Mouse (Mus musculus): ENCODE results near the gene Ntpcr. TPM values are rescaled to one million over a fixed set of nuclear protein-coding genes. Genes with fewer than 3 reads are reported as not detected.

The Ntpcr gene
- total RNA-seq, 1 experiment = 21.5 TPM

- no peaks in the 10 kb centered on the region for H3K9me3 ChIP-seq (ENCODE audit: control insufficient read depth, insufficient read depth, low read depth, low read length)
- H3K27ac ChIP-seq (ENCODE audit: insufficient read depth, low read depth, low read length, poor library complexity, severe bottlenecking) = no peak overlapping the region
- in situ Hi-C loops (cut with MboI; ENCODE audit: low sequenced_read_pairs in 2 of 2, unreplicated experiment in 2 of 2) = no loop called here
Measured at GRCm38 (mm10) chr8:125792816-125793455, 63.2 kb downstream of the Ntpcr start.

GRCm38 (mm10) chr8:125795341-125795740 is 65.6 kb downstream of the Ntpcr start:
- H3K4me3 ChIP-seq (ENCODE audit: insufficient read depth in 1 of 2, low read depth in 1 of 2, low read length in 2 of 2, poor library complexity in 1 of 2, severe bottlenecking in 1 of 2) = no peak overlapping the region
- H3K4me1 ChIP-seq (ENCODE audit: control insufficient read depth in 2 of 2, insufficient read depth in 2 of 2, low read length in 2 of 2, poor library complexity in 1 of 2) = no peaks in the 10 kb centered on the region
- TF ChIP-seq MAFK (IDR thresholded peaks at IDR 0.05; ENCODE audit: insufficient read depth, low read depth, low read length) (no peak), HCFC1 (IDR thresholded peaks at IDR 0.05; ENCODE audit: borderline replicate concordance, insufficient read depth, low read length) (no peak), ZC3H11A (IDR thresholded peaks at IDR 0.05; ENCODE audit: borderline replicate concordance, low read depth, low read length) (no peak), ZNF384 (IDR thresholded peaks at IDR 0.05; ENCODE audit: low read depth, low read length) (no peak), CHD2 (IDR thresholded peaks at IDR 0.05; ENCODE audit: low read depth, low read length) (no peak)
- no peaks in the 10 kb centered on the region for H3K36me3 ChIP-seq (ENCODE audit: control insufficient read depth, insufficient read depth, low read length, poor library complexity, severe bottlenecking)
- DNase-seq (ENCODE audit: low read depth, low spot score) = no peak
- in situ Hi-C loops (cut with MboI; ENCODE audit: low sequenced_read_pairs in 2 of 2, unreplicated experiment in 2 of 2) = no loop called here
- no peak overlapping the region for H3K27ac ChIP-seq (ENCODE audit: insufficient read depth, low read depth, low read length, poor library complexity, severe bottlenecking)
- no peaks in the 10 kb centered on the region for H3K9me3 ChIP-seq (ENCODE audit: control insufficient read depth, insufficient read depth, low read depth, low read length)
- no peak overlapping the region for H3K9ac ChIP-seq (ENCODE audit: insufficient read depth, low read depth, low read length, poor library complexity, severe bottlenecking)

More at GRCm38 (mm10) chr8:125792816-125793455, 63.2 kb downstream of the Ntpcr start:
- Histone ChIP-seq H3K4me3 (ENCODE audit: insufficient read depth in 1 of 2, low read depth in 1 of 2, low read length in 2 of 2, poor library complexity in 1 of 2, severe bottlenecking in 1 of 2) (no peak overlapping the region), H3K9ac (ENCODE audit: insufficient read depth, low read depth, low read length, poor library complexity, severe bottlenecking) (no peak overlapping the region), H3K4me1 (ENCODE audit: control insufficient read depth in 2 of 2, insufficient read depth in 2 of 2, low read length in 2 of 2, poor library complexity in 1 of 2) (no peaks in the 10 kb centered on the region), H3K36me3 (ENCODE audit: control insufficient read depth, insufficient read depth, low read length, poor library complexity, severe bottlenecking) (no peaks in the 10 kb centered on the region)
- DNase-seq (ENCODE audit: low read depth, low spot score) = no peak
- TF ChIP-seq ZNF384 (IDR thresholded peaks at IDR 0.05; ENCODE audit: low read depth, low read length) = no peak
- TF ChIP-seq ZC3H11A (IDR thresholded peaks at IDR 0.05; ENCODE audit: borderline replicate concordance, low read depth, low read length) = no peak
- TF ChIP-seq CHD2 (IDR thresholded peaks at IDR 0.05; ENCODE audit: low read depth, low read length) = no peak
- no peak for TF ChIP-seq HCFC1 (IDR thresholded peaks at IDR 0.05; ENCODE audit: borderline replicate concordance, insufficient read depth, low read length)
- no peak for TF ChIP-seq MAFK (IDR thresholded peaks at IDR 0.05; ENCODE audit: insufficient read depth, low read depth, low read length)

DNA sequence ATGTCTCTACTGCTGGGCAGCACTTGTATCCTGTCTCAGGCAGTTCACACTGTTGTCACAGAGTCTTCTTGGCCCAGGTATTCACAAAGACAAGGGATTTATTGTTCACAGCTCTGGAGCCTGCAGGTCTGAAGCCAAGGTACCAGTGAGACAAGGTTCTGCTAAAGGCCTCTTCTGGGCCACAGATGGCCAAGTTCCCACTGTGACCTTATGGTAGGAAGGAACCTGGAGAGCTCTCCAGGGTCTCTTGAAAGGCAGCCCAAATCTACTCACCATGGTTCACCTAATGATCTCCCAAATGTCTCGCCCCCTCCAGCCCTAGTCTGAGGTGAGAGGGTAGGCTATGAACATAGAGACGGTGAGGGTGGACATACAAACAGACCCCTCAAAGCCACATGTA is 67.2 kb downstream of the Ntpcr start:
- in situ Hi-C loops (cut with MboI; ENCODE audit: low sequenced_read_pairs in 2 of 2, unreplicated experiment in 2 of 2) = no loop called here
- Histone ChIP-seq H3K9me3 (ENCODE audit: control insufficient read depth, insufficient read depth, low read depth, low read length) (no peaks in the 10 kb centered on the region), H3K9ac (ENCODE audit: insufficient read depth, low read depth, low read length, poor library complexity, severe bottlenecking) (no peak overlapping the region), H3K4me1 (ENCODE audit: control insufficient read depth in 2 of 2, insufficient read depth in 2 of 2, low read length in 2 of 2, poor library complexity in 1 of 2) (no peaks in the 10 kb centered on the region), H3K4me3 (ENCODE audit: insufficient read depth in 1 of 2, low read depth in 1 of 2, low read length in 2 of 2, poor library complexity in 1 of 2, severe bottlenecking in 1 of 2) (no peak overlapping the region), H3K36me3 (ENCODE audit: control insufficient read depth, insufficient read depth, low read length, poor library complexity, severe bottlenecking) (no peaks in the 10 kb centered on the region), H3K27ac (ENCODE audit: insufficient read depth, low read depth, low read length, poor library complexity, severe bottlenecking) (no peak overlapping the region)
- no peak for TF ChIP-seq HCFC1 (IDR thresholded peaks at IDR 0.05; ENCODE audit: borderline replicate concordance, insufficient read depth, low read length)
- TF ChIP-seq CHD2 (IDR thresholded peaks at IDR 0.05; ENCODE audit: low read depth, low read length) = no peak
- no peak for TF ChIP-seq ZNF384 (IDR thresholded peaks at IDR 0.05; ENCODE audit: low read depth, low read length)
- TF ChIP-seq MAFK (IDR thresholded peaks at IDR 0.05; ENCODE audit: insufficient read depth, low read depth, low read length) = no peak
- TF ChIP-seq ZC3H11A (IDR thresholded peaks at IDR 0.05; ENCODE audit: borderline replicate concordance, low read depth, low read length) = no peak
- no peak for DNase-seq (ENCODE audit: low read depth, low spot score)

Other genes starting within 250 kb of the Ntpcr start
- 16.6 and 19.0 TPM in 2 replicates for gene Sipa1l2, start 160.2 kb upstream of the Ntpcr start, total RNA-seq (2012; rRNA removed)
- 6.4 and 8.7 TPM in 2 replicates for gene Map10, start 60.1 kb upstream of the Ntpcr start, total RNA-seq (2012; rRNA removed)
- gene Pcnx2, start 168.4 kb downstream of the Ntpcr start, total RNA-seq (2012; rRNA removed) = 2.0 and 2.9 TPM in 2 replicates
- 0.04 and 0.11 TPM in 2 replicates for gene Map3k21, start 180.5 kb downstream of the Ntpcr start, total RNA-seq (2012; rRNA removed)